Mouse (Mus musculus): Measurements from ENCODE around the gene Zfhx3. TPM values are rescaled to one million over a fixed set of nuclear protein-coding genes. Genes with fewer than 3 reads are reported as not detected.

The Zfhx3 gene
- polyA plus RNA-seq, 1 experiment from 2014 or later: 15.7 TPM

GRCm38 (mm10) chr8:108690576-108691455 lies 748.4 kb downstream of the Zfhx3 start:
- H3K9ac ChIP-seq (ENCODE audit: low read length): no peak overlapping the region
- peaks cover 17% of the 10 kb centered on the region for H3K27me3 ChIP-seq (replicated peaks; ENCODE audit: control insufficient read depth, insufficient read depth, low read length)
- H3K27ac ChIP-seq (ENCODE audit: low read depth): no peak overlapping the region; the same call in 1 of the 2 replicates
- DNase-seq (ENCODE audit: low spot score): no peak
- H3K4me1 ChIP-seq (replicated peaks; ENCODE audit: control insufficient read depth, insufficient read depth, low read length): peaks cover 14% of the 10 kb centered on the region
- no peaks in the 10 kb centered on the region for H3K9me3 ChIP-seq (ENCODE audit: control insufficient read depth, low read length)
- H3K36me3 ChIP-seq (ENCODE audit: control insufficient read depth, insufficient read depth, low read length): no peaks in the 10 kb centered on the region
- 0 out of 2 replicates have a peak, but pooled peaks have one; percentile 20 for ATAC-seq (replicated peaks; ENCODE audit: low FRiP score, low TSS enrichment, low read depth)
- 18% methylated on average over 14 of the region's 14 CpGs for WGBS
- peak overlapping the region; percentile 53 for H3K4me2 ChIP-seq (ENCODE audit: low read length)
- no peak overlapping the region for H3K4me3 ChIP-seq (ENCODE audit: low read depth, low read length)

DNA sequence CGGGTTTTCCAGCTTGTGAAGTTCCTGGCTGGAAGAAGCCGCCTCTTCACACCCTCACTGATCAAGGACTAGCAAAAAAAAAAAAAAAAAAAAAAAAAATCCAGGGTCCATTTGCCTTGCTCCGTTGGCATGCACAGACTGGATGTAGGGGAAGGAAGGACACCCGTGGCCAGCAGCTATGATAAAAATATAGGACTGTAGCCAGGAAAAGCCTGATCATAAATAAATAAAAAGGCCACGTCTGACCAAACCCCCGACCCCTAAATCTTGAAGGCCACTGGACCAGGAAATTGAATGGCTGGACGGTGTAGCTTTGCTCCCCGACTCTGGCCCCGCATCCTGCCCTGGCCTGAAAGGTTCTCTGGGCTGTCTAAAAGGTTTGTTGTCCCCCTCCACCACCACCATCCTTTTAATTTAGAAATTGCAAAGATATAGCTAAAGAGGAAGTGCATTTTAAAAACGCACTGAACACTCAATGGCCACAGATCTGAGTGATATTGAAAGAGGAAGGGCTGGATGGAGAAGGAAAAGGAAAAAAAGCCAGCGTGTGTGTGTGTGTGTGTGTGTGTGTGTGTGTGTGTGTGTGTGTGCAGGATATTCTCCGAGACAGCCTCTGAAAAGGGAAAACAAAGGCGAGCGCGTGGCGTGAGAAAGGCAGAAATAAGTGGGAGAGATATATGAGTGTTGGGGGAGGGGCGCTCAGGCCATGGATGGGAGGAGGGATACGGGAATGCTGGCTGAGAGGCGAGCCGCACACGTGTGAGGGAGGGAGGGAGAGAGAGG lies 749.2 kb downstream of the Zfhx3 start:
- Histone ChIP-seq H3K36me3 (ENCODE audit: control insufficient read depth, insufficient read depth, low read length) (no peaks in the 10 kb centered on the region), H3K9me3 (ENCODE audit: control insufficient read depth, low read length) (no peaks in the 10 kb centered on the region), H3K27me3 (replicated peaks; ENCODE audit: control insufficient read depth, insufficient read depth, low read length) (peaks cover 25% of the 10 kb centered on the region), H3K4me1 (replicated peaks; ENCODE audit: control insufficient read depth, insufficient read depth, low read length) (peaks cover 22% of the 10 kb centered on the region), H3K4me2 (ENCODE audit: low read length) (peak overlapping the region; percentile 53), H3K4me3 (ENCODE audit: low read depth, low read length) (peak overlapping the region; percentile 21; the same call in 1 of the 2 replicates), H3K27ac (ENCODE audit: low read depth) (peak overlapping the region; percentile 40; the same call in 1 of the 2 replicates), H3K9ac (ENCODE audit: low read length) (peak overlapping the region; percentile 18; the same call in 1 of the 2 replicates)
- WGBS: 4% methylated on average over 21 of the region's 21 CpGs
- DNase-seq (ENCODE audit: low spot score): no peak
- ATAC-seq (replicated peaks; ENCODE audit: low FRiP score, low TSS enrichment, low read depth): peak; percentile 38; the same call in 1 of the 2 replicates

GRCm38 (mm10) chr8:108692239-108692627 lies 749.8 kb downstream of the Zfhx3 start:
- Histone ChIP-seq H3K9me3 (ENCODE audit: control insufficient read depth, low read length) (no peaks in the 10 kb centered on the region), H3K4me1 (replicated peaks; ENCODE audit: control insufficient read depth, insufficient read depth, low read length) (peaks cover 24% of the 10 kb centered on the region), H3K4me3 (ENCODE audit: low read depth, low read length) (peak overlapping the region; percentile 21; the same call in 1 of the 2 replicates), H3K36me3 (ENCODE audit: control insufficient read depth, insufficient read depth, low read length) (no peaks in the 10 kb centered on the region), H3K27ac (ENCODE audit: low read depth) (no peak overlapping the region), H3K9ac (ENCODE audit: low read length) (no peak overlapping the region), H3K27me3 (replicated peaks; ENCODE audit: control insufficient read depth, insufficient read depth, low read length) (peaks cover 30% of the 10 kb centered on the region), H3K4me2 (ENCODE audit: low read length) (peak overlapping the region; percentile 53)
- ATAC-seq (replicated peaks; ENCODE audit: low FRiP score, low TSS enrichment, low read depth) (peak; percentile 45; the same call in 1 of the 2 replicates), DNase-seq (ENCODE audit: low spot score) (peak; percentile 74)
- WGBS: 8% methylated on average over 5 of the region's 5 CpGs

GRCm38 (mm10) chr8:108692669-108693665 lies 750.5 kb downstream of the Zfhx3 start:
- no peaks in the 10 kb centered on the region for H3K9me3 ChIP-seq (ENCODE audit: control insufficient read depth, low read length)
- WGBS: 68% methylated on average over 6 of the region's 6 CpGs
- H3K36me3 ChIP-seq (ENCODE audit: control insufficient read depth, insufficient read depth, low read length): no peaks in the 10 kb centered on the region
- no peak for DNase-seq (ENCODE audit: low spot score)
- no peak overlapping the region for H3K4me3 ChIP-seq (ENCODE audit: low read depth, low read length)
- ATAC-seq (replicated peaks; ENCODE audit: low FRiP score, low TSS enrichment, low read depth): no peak
- H3K27ac ChIP-seq (ENCODE audit: low read depth): no peak overlapping the region
- H3K9ac ChIP-seq (ENCODE audit: low read length): no peak overlapping the region
- no peak overlapping the region for H3K4me2 ChIP-seq (ENCODE audit: low read length)
- peaks cover 27% of the 10 kb centered on the region for H3K4me1 ChIP-seq (replicated peaks; ENCODE audit: control insufficient read depth, insufficient read depth, low read length)
- H3K27me3 ChIP-seq (replicated peaks; ENCODE audit: control insufficient read depth, insufficient read depth, low read length): peaks cover 37% of the 10 kb centered on the region

GRCm38 (mm10) chr8:108693841-108694240 lies 751.4 kb downstream of the Zfhx3 start:
- no peak overlapping the region for H3K27ac ChIP-seq (ENCODE audit: low read depth)
- H3K4me2 ChIP-seq (ENCODE audit: low read length): no peak overlapping the region
- ATAC-seq (replicated peaks; ENCODE audit: low FRiP score, low TSS enrichment, low read depth): no peak
- 75% methylated on average over 5 of the region's 5 CpGs for WGBS
- H3K9ac ChIP-seq (ENCODE audit: low read length): no peak overlapping the region
- peaks cover 27% of the 10 kb centered on the region for H3K4me1 ChIP-seq (replicated peaks; ENCODE audit: control insufficient read depth, insufficient read depth, low read length)
- peaks cover 42% of the 10 kb centered on the region for H3K27me3 ChIP-seq (replicated peaks; ENCODE audit: control insufficient read depth, insufficient read depth, low read length)
- H3K9me3 ChIP-seq (ENCODE audit: control insufficient read depth, low read length): no peaks in the 10 kb centered on the region
- no peak for DNase-seq (ENCODE audit: low spot score)
- H3K36me3 ChIP-seq (ENCODE audit: control insufficient read depth, insufficient read depth, low read length): no peaks in the 10 kb centered on the region
- H3K4me3 ChIP-seq (ENCODE audit: low read depth, low read length): no peak overlapping the region

- Histone ChIP-seq H3K36me3 (ENCODE audit: control insufficient read depth, insufficient read depth, low read length) (no peaks in the 10 kb centered on the region), H3K4me2 (ENCODE audit: low read length) (no peak overlapping the region), H3K9ac (ENCODE audit: low read length) (no peak overlapping the region), H3K9me3 (ENCODE audit: control insufficient read depth, low read length) (no peaks in the 10 kb centered on the region), H3K4me3 (ENCODE audit: low read depth, low read length) (no peak overlapping the region), H3K27me3 (replicated peaks; ENCODE audit: control insufficient read depth, insufficient read depth, low read length) (peaks cover 42% of the 10 kb centered on the region), H3K27ac (ENCODE audit: low read depth) (no peak overlapping the region), H3K4me1 (replicated peaks; ENCODE audit: control insufficient read depth, insufficient read depth, low read length) (peaks cover 31% of the 10 kb centered on the region)
- ATAC-seq (replicated peaks; ENCODE audit: low FRiP score, low TSS enrichment, low read depth) (no peak), DNase-seq (ENCODE audit: low spot score) (no peak)
- 51% methylated on average over 6 of the region's 6 CpGs for WGBS
Measured at GRCm38 (mm10) chr8:108694516-108694915, 752.1 kb downstream of the Zfhx3 start.

- 11% methylated on average over 31 of the region's 32 CpGs for WGBS
- no peak for ATAC-seq (replicated peaks; ENCODE audit: low FRiP score, low TSS enrichment, low read depth)
- no peak for DNase-seq (ENCODE audit: low spot score)
- Histone ChIP-seq H3K4me2 (ENCODE audit: low read length) (peak overlapping the region; percentile 74), H3K4me3 (ENCODE audit: low read depth, low read length) (peak overlapping the region; percentile 31), H3K27me3 (replicated peaks; ENCODE audit: control insufficient read depth, insufficient read depth, low read length) (peaks cover 46% of the 10 kb centered on the region), H3K27ac (ENCODE audit: low read depth) (no peak overlapping the region), H3K9me3 (ENCODE audit: control insufficient read depth, low read length) (no peaks in the 10 kb centered on the region), H3K36me3 (ENCODE audit: control insufficient read depth, insufficient read depth, low read length) (no peaks in the 10 kb centered on the region), H3K9ac (ENCODE audit: low read length) (peak overlapping the region; percentile 25; the same call in 1 of the 2 replicates), H3K4me1 (replicated peaks; ENCODE audit: control insufficient read depth, insufficient read depth, low read length) (peaks cover 39% of the 10 kb centered on the region)
Measured at GRCm38 (mm10) chr8:108695242-108695880, 752.9 kb downstream of the Zfhx3 start.
